Mouse (Mus musculus) mature B cell (primary cell): Measurements from ENCODE around the gene Slk.

Experiments used
- in situ Hi-C: fragments of 300-500 bp; cut with MboI; formaldehyde crosslinking; loops from 2 replicates; pipeline ENCODE4 v1.14.3; 2019

Gene Slk

GRCm38 (mm10) chr19:47579225-47579787 lies at the start of gene Slk:
Gene Slk (plus strand): TSS chr19:47579678.
- in situ Hi-C loops = no loop called here

GRCm38 (mm10) chr19:47531309-47531708 lies 48.2 kb upstream of the Slk start:
- in situ Hi-C loops = no loop called here

- in situ Hi-C loops = no loop called here
Measured at GRCm38 (mm10) chr19:47532449-47532848, 47.0 kb upstream of the Slk start.

- in situ Hi-C loops = no loop called here
Measured at GRCm38 (mm10) chr19:47534131-47534530, 45.3 kb upstream of the Slk start.

- in situ Hi-C loops = no loop called here
Measured at GRCm38 (mm10) chr19:47536521-47537299, 42.8 kb upstream of the Slk start.

- in situ Hi-C loops = no loop called here
Measured at GRCm38 (mm10) chr19:47537300-47537792, 42.1 kb upstream of the Slk start, which contains the start of gene Stn1. Gene Stn1 (minus strand): TSS chr19:47537507.

GRCm38 (mm10) chr19:47537879-47538278 lies 41.6 kb upstream of the Slk start:
- in situ Hi-C loops = no loop called here

- in situ Hi-C loops = no loop called here
Measured at GRCm38 (mm10) chr19:47538801-47539200, 40.7 kb upstream of the Slk start.

- in situ Hi-C loops = no loop called here
Measured at GRCm38 (mm10) chr19:47542441-47542840, 37.0 kb upstream of the Slk start.

- in situ Hi-C loops = no loop called here
Measured at GRCm38 (mm10) chr19:47545055-47545454, 34.4 kb upstream of the Slk start.

GRCm38 (mm10) chr19:47545528-47545927 lies 34.0 kb upstream of the Slk start:
- in situ Hi-C loops = no loop called here

GRCm38 (mm10) chr19:47548432-47549076 lies 30.9 kb upstream of the Slk start:
- in situ Hi-C loops = no loop called here

- in situ Hi-C loops = no loop called here
Measured at GRCm38 (mm10) chr19:47549174-47549573, 30.3 kb upstream of the Slk start.

- in situ Hi-C loops = no loop called here
Measured at GRCm38 (mm10) chr19:47549584-47549983, 29.9 kb upstream of the Slk start.

- in situ Hi-C loops = no loop called here
Measured at GRCm38 (mm10) chr19:47559145-47559544, 20.3 kb upstream of the Slk start.

GRCm38 (mm10) chr19:47559751-47560512 lies 19.5 kb upstream of the Slk start:
- in situ Hi-C loops = no loop called here

GRCm38 (mm10) chr19:47560544-47561161 lies 18.8 kb upstream of the Slk start:
- in situ Hi-C loops = no loop called here

GRCm38 (mm10) chr19:47561996-47562441 lies 17.5 kb upstream of the Slk start:
- in situ Hi-C loops = no loop called here

GRCm38 (mm10) chr19:47563715-47564114 lies 15.8 kb upstream of the Slk start:
- in situ Hi-C loops = no loop called here

- in situ Hi-C loops = no loop called here
Measured at GRCm38 (mm10) chr19:47565031-47565654, 14.3 kb upstream of the Slk start.

GRCm38 (mm10) chr19:47565994-47566393 lies 13.5 kb upstream of the Slk start:
- in situ Hi-C loops = no loop called here
